Comparison of ENCODE assay signal across 22 mouse cellular contexts in the genomic region with DNA sequence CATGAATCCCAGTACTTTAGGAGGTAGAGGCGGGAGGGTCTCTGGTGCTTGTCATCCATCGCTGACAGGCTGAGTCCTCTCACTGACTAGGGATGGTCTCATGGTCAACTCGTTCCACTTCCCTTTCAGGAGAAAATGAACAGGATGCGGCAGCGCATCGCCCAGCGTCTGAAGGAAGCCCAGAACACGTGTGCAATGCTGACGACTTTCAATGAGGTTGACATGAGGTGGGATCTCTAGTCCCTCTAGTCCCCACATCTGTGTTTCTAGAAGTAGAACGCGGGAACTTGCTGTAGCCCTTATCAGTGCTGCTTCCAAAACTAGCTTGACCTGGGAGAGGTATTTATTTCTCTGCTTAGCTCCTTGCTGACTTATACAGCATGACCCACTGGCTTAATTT. TPM values are rescaled to one million over a fixed set of nuclear protein-coding genes. Genes with fewer than 3 reads are reported as not detected.
DNase-seq lines count a peak whose midpoint lies in the region; ATAC-seq and TF ChIP-seq lines count a peak whose summit lies in the region.
"Had no signal": no experiment of that assay in that cellular context is flagged by ENCODE, and none has a peak within 500 bp of the region (broad histone marks: within the 10 kb centered on the region; RNA-seq: fewer than 3 reads in every experiment).

No protein-coding gene starts in this region.

- ATAC-seq in CD4-positive, CD25-positive, alpha-beta regulatory T cell, adult 4 months: no peak
- ATAC-seq in granulocyte monocyte progenitor cell, adult 5-6 weeks (replicated peaks; ENCODE audit: poor library complexity, severe bottlenecking): peak; percentile 56
- ATAC-seq: intestine, postnatal 0 days; Patski had no signal

- no peak for TF ChIP-seq CTCF in small intestine, adult 2 months (IDR thresholded peaks at IDR 0.05; ENCODE audit: extremely low read depth, insufficient read length, insufficient replicate concordance, low read depth, low read length)

- no peaks in the 10 kb centered on the region for H3K27me3 ChIP-seq in small intestine, adult 2 months (ENCODE audit: control insufficient read depth, insufficient read depth, low read length)
- H3K27me3 ChIP-seq: midbrain, embryonic 12.5 days; Patski had no signal

- H3K27ac ChIP-seq in small intestine, adult 2 months (ENCODE audit: insufficient read depth, low read depth, low read length): peak overlapping the region; percentile 62
- H3K27ac ChIP-seq: embryonic facial prominence, embryonic 10.5 days; forebrain, embryonic 10.5 days; midbrain, embryonic 12.5 days had no signal

- H3K4me1 ChIP-seq in small intestine, adult 2 months (ENCODE audit: control insufficient read depth, insufficient read depth, insufficient read length, low read length): peaks cover 4% of the 10 kb centered on the region; the same call in 1 of the 2 replicates
- H3K4me1 ChIP-seq: embryonic facial prominence, embryonic 10.5 days; forebrain, embryonic 10.5 days; midbrain, embryonic 12.5 days had no signal

- H3K36me3 ChIP-seq in small intestine, adult 2 months (ENCODE audit: control insufficient read depth, insufficient read depth, low read length): peaks cover 76% of the 10 kb centered on the region

- no peak for TF ChIP-seq POLR2A in small intestine, adult 2 months (IDR thresholded peaks at IDR 0.05; ENCODE audit: low read depth, low read length)

- DNase-seq in CD4-positive, CD25-positive, alpha-beta regulatory T cell, adult 2 months (ENCODE audit: low read depth, low spot score): peak; percentile 15
- peak; percentile 34 for DNase-seq in thymus, postnatal 0 days (ENCODE audit: low spot score)
- DNase-seq in thymus, adult 18-20 months: no peak
- DNase-seq in cerebellum, adult 9-11 months: no peak
- no peak for DNase-seq in lung, postnatal 36 days
- DNase-seq: adrenal gland, adult 8-10 months; cerebellum, adult 2 months; gastrocnemius, postnatal 36 days; heart, postnatal 10 days; kidney, postnatal 25 days; layer of hippocampus, postnatal 36 days had no signal

- H3K4me3 ChIP-seq in small intestine, adult 2 months (ENCODE audit: low read depth, low read length): no peak overlapping the region
- H3K4me3 ChIP-seq: embryonic facial prominence, embryonic 10.5 days; forebrain, embryonic 10.5 days; layer of hippocampus, adult 2 months; midbrain, embryonic 12.5 days had no signal

- 85% methylated on average over 11 of the region's 11 CpGs for WGBS in small intestine, adult 2 months

RNA-seq across cellular contexts. Expression of a gene that starts 13.0 kb away (rescaled TPM):
- polyA plus RNA-seq in CD4-positive, CD25-positive, alpha-beta regulatory T cell, adult 4 months (2017; shearing (Covaris generic)): 10 to 100 TPM; 57.2 to 73.7 TPM
- 83.0 and 89.1 TPM in 2 replicates for polyA plus RNA-seq in thymus, postnatal 0 days (2015; fragmentation: Nextera tagmentation; extraction: Ambion mirVana)
- total RNA-seq in granulocyte monocyte progenitor cell, adult 5-6 weeks (2014; fragmentation: Nextera tagmentation): 106 and 140 TPM in 2 replicates
- 167 and 195 TPM in 2 replicates for total RNA-seq in granulocyte monocyte progenitor cell, adult 5-6 weeks (2017)
- polyA plus RNA-seq in small intestine, adult 2 months (2012; rRNA removed): 74.2 and 125 TPM in 2 replicates

RNA-seq across cellular contexts. Expression of a gene that starts 13.1 kb away (rescaled TPM):
- polyA plus RNA-seq in CD4-positive, CD25-positive, alpha-beta regulatory T cell, adult 4 months (2017; shearing (Covaris generic)): 1 to 10 TPM; 3.4 to 5.5 TPM
- 3.8 and 4.3 TPM in 2 replicates for polyA plus RNA-seq in thymus, postnatal 0 days (2015; fragmentation: Nextera tagmentation; extraction: Ambion mirVana)
- 0.90 and 2.9 TPM in 2 replicates for total RNA-seq in granulocyte monocyte progenitor cell, adult 5-6 weeks (2014; fragmentation: Nextera tagmentation)
- total RNA-seq in granulocyte monocyte progenitor cell, adult 5-6 weeks (2017): 1.1 and 1.5 TPM in 2 replicates
- polyA plus RNA-seq in small intestine, adult 2 months (2012; rRNA removed): 0.42 and 1.3 TPM in 2 replicates

RNA-seq across cellular contexts. Expression of a gene that starts 27.4 kb away (rescaled TPM):
- under 1 TPM; 0.28 to 0.43 TPM for polyA plus RNA-seq in CD4-positive, CD25-positive, alpha-beta regulatory T cell, adult 4 months (2017; shearing (Covaris generic))
- 3.2 and 3.4 TPM in 2 replicates for polyA plus RNA-seq in thymus, postnatal 0 days (2015; fragmentation: Nextera tagmentation; extraction: Ambion mirVana)
- total RNA-seq in granulocyte monocyte progenitor cell, adult 5-6 weeks (2014; fragmentation: Nextera tagmentation): not detected in 2 replicates
- not detected in 2 replicates for total RNA-seq in granulocyte monocyte progenitor cell, adult 5-6 weeks (2017)
- polyA plus RNA-seq in small intestine, adult 2 months (2012; rRNA removed): 0.25 and 0.68 TPM in 2 replicates

RNA-seq across cellular contexts. Expression of a gene that starts 53.9 kb away (rescaled TPM):
- not detected for polyA plus RNA-seq in CD4-positive, CD25-positive, alpha-beta regulatory T cell, adult 4 months (2017; shearing (Covaris generic))
- polyA plus RNA-seq in thymus, postnatal 0 days (2015; fragmentation: Nextera tagmentation; extraction: Ambion mirVana): 2.0 and 2.7 TPM in 2 replicates
- total RNA-seq in granulocyte monocyte progenitor cell, adult 5-6 weeks (2014; fragmentation: Nextera tagmentation): not detected in 2 replicates
- total RNA-seq in granulocyte monocyte progenitor cell, adult 5-6 weeks (2017): not detected in 2 replicates
- polyA plus RNA-seq in small intestine, adult 2 months (2012; rRNA removed): 0.48 and 0.90 TPM in 2 replicates
- total RNA-seq: liver, adult 2 months had no signal
- polyA plus RNA-seq: G1E; liver, adult 2 months had no signal

Comparison
In these comparisons a context has a peak if more than half of its experiments do, and no peak if none do; other contexts are left out.
1. DNase-seq: peak in CD4-positive, CD25-positive, alpha-beta regulatory T cell, adult 2 months (single experiment) and thymus, postnatal 0 days (single experiment); none in thymus, adult 18-20 months (0 of 2), cerebellum, adult 9-11 months (single experiment) and lung, postnatal 36 days (single experiment).